Mouse (Mus musculus) midbrain, embryonic 10.5 days (tissue): Measurements from ENCODE around the gene Clec4f. TPM values are rescaled to one million over a fixed set of nuclear protein-coding genes. Genes with fewer than 3 reads are reported as not detected.

Experiments
- DNase-seq: peaks from one replicate; pipeline ENCODE4 v3.0.0-alpha.2; 2017; ENCODE audit warnings: low spot score
- H3K27ac ChIP-seq: fragments of 300-500 bp; sonication (generic); replicated peaks from 2 replicates; pipeline ENCODE4 v1.5.1; 2016; ENCODE audit warnings: mild to moderate bottlenecking
- H3K27me3 ChIP-seq: fragments of 300-500 bp; sonication (generic); 2 replicates; pipeline ENCODE4 v1.6.1; 2016; ENCODE audit warnings: low read depth, mild to moderate bottlenecking; ENCODE audit not compliant: poor library complexity, severe bottlenecking
- H3K36me3 ChIP-seq: fragments of 300-500 bp; sonication (generic); 2 replicates; pipeline ENCODE4 v1.6.1; 2016; ENCODE audit warnings: mild to moderate bottlenecking, moderate library complexity
- H3K4me1 ChIP-seq: fragments of 300-500 bp; sonication (generic); 2 replicates; pipeline ENCODE4 v1.6.1; 2016
- H3K4me3 ChIP-seq: fragments of 300-500 bp; sonication (generic); 2 replicates; pipeline ENCODE4 v1.5.1; 2016; ENCODE audit warnings: mild to moderate bottlenecking, moderate library complexity
- H3K9me3 ChIP-seq: fragments of 300-500 bp; sonication (generic); replicated peaks from 2 replicates; pipeline ENCODE4 v1.6.1; 2016; ENCODE audit warnings: mild to moderate bottlenecking
- WGBS: fragments of 180-500 bp; shearing (Covaris S2); methylation state at CpG from one replicate; pipeline ENCODE4 v1.1.7; 2016; 5-methylcytosine and 5-hydroxymethylcytosine counted together
- polyA plus RNA-seq: library from polyadenylated mRNA; unstranded; fragments of >200 nt; fragmentation: Nextera tagmentation; extraction: Ambion mirVana; gene quantifications from 2 replicates; pipeline ENCODE4 v1.2.1, GENCODE M21; 2016

The Clec4f gene
- polyA plus RNA-seq, 1 experiment from 2014 or later = not detected

DNA sequence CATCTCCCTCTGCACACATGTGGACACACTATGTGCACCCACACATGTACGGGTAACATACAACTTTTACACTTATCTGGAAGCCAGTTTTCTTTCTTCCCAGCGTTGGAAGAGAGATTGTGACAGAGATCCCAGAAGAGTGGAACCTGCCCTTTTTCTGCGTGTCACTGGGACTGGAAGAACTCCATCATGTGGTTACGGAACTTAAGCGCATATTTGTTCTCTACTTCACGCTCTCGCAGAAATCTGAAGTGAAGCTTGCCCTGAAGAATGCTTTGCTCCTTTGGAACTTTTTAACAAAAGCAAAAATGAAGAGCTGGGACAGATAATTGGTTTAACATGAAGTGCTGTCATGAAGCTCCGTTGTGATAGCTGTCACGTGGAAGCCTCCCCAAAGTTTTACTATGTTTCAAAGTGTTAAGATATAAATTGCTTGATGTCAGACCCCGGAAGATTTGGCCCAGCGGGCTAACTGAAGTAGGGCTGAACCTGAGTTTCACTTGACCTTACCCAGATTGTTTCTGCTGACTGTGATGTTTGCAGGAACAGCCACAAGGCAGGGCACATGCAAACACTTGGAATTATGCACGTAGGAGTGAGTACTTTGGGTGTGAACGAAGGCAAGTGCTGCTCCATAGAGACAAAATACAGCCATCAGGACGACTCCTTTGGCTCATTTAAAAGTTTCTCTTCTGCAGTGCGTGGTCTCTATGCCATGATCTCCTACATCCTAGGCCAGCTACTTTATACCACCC is 38.2 kb downstream of the Clec4f start:
- Histone ChIP-seq H3K27ac (no peak overlapping the region), H3K4me3 (no peak overlapping the region), H3K9me3 (no peaks in the 10 kb centered on the region), H3K36me3 (no peaks in the 10 kb centered on the region), H3K4me1 (no peaks in the 10 kb centered on the region), H3K27me3 (no peaks in the 10 kb centered on the region)
- DNase-seq = no peak
- 86% methylated on average over 15 of the region's 15 CpGs for WGBS

- no peaks in the 10 kb centered on the region for H3K9me3 ChIP-seq
- no peak overlapping the region for H3K4me3 ChIP-seq
- DNase-seq = no peak
- no peaks in the 10 kb centered on the region for H3K4me1 ChIP-seq
- WGBS = 84% methylated on average over 5 of the region's 5 CpGs
- H3K36me3 ChIP-seq = no peaks in the 10 kb centered on the region
- H3K27me3 ChIP-seq = no peaks in the 10 kb centered on the region
- H3K27ac ChIP-seq = no peak overlapping the region
These were observed 39.5 kb downstream of the Clec4f start for GRCm38 (mm10) chr6:83616512-83616911.

DNA sequence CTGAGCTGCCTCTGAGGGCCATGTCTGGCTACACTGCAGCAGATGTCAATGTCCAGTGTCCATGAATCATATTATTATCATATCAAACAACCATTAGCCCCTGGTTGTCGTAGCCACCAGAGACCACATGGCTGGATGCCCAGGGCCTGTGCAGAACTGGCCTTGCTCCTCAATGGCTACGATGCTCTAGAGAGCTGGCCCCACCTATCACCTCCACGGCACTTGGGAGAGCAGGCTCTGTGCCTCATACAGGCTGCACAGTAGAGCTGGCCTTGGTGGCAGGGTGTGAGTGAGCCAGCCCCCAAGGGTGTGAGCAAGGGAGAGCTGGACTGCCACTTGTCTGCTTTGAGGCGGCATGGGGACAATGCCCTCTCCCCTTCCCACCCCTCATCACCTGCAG is 41.5 kb downstream of the Clec4f start:
- no peak for DNase-seq
- Histone ChIP-seq H3K4me3 (no peak overlapping the region), H3K27me3 (no peaks in the 10 kb centered on the region), H3K9me3 (no peaks in the 10 kb centered on the region), H3K36me3 (no peaks in the 10 kb centered on the region), H3K27ac (no peak overlapping the region), H3K4me1 (no peaks in the 10 kb centered on the region)
- 94% methylated on average over 4 of the region's 4 CpGs for WGBS

- no peaks in the 10 kb centered on the region for H3K27me3 ChIP-seq
- no peak overlapping the region for H3K4me3 ChIP-seq
- no peaks in the 10 kb centered on the region for H3K36me3 ChIP-seq
- 96% methylated on average over 1 of the region's 1 CpGs for WGBS
- DNase-seq = no peak
- H3K9me3 ChIP-seq = no peaks in the 10 kb centered on the region
- H3K27ac ChIP-seq = no peak overlapping the region
- no peaks in the 10 kb centered on the region for H3K4me1 ChIP-seq
These were observed 43.0 kb downstream of the Clec4f start for GRCm38 (mm10) chr6:83612976-83613375.

DNA sequence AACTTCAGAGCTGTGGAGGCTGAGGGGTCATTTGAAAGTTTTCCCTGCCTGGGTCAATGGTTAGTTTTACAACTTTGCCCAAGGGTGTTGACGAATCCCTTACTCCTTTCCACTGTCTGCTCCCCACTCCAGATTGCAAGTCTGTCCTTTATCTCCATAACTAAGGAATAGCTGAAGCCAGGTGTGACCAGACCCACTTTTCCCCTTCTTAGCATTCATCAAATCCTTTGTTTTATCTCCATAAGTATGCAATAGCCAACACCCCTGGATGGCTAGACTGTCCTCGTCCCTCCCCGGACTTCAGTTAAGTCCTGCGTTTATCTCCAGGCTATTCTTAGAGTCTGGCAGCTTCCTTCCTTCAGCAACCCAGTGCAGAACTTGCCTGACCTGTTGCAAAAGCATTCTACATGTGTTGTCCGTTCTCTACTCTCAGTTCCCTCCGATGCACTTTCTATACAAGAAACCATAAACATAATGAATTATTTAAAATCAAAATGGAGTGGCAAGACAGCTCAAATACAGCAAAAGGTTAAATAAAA is 56.3 kb downstream of the Clec4f start:
- DNase-seq = no peak
- Histone ChIP-seq H3K9me3 (no peaks in the 10 kb centered on the region), H3K27ac (peak overlapping the region; percentile 87), H3K4me3 (no peak overlapping the region; the same call in 1 of the 2 replicates), H3K36me3 (no peaks in the 10 kb centered on the region), H3K4me1 (peaks cover 6% of the 10 kb centered on the region), H3K27me3 (peaks cover 5% of the 10 kb centered on the region; the same call in 1 of the 2 replicates)
- 85% methylated on average over 6 of the region's 6 CpGs for WGBS

GRCm38 (mm10) chr6:83599060-83599550 is 56.9 kb downstream of the Clec4f start:
- Histone ChIP-seq H3K4me3 (peak overlapping the region; percentile 54), H3K36me3 (no peaks in the 10 kb centered on the region), H3K9me3 (no peaks in the 10 kb centered on the region), H3K27ac (peak overlapping the region; percentile 87), H3K27me3 (peaks cover 5% of the 10 kb centered on the region; the same call in 1 of the 2 replicates), H3K4me1 (peaks cover 6% of the 10 kb centered on the region)
- peak; percentile 30 for DNase-seq
- WGBS = 40% methylated on average over 24 of the region's 24 CpGs

DNA sequence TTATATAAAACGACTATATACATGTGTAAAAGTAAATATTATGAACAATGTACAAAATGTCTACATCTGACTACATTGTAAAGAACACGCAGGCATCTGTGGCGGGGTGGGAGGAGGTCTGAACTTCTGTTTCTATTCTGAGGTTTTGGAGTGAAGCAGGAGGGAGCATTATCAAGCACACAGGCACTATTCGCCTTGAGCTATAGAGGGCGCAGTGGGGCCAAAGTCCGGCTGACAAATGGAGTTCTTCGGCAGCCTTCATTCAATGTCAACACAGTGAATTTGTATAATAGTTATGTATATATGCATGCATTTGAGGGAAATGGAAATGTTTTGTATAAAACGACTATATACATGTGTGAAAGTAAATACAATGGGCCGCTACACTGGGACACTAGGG is 57.3 kb downstream of the Clec4f start:
- WGBS = 8% methylated on average over 9 of the region's 9 CpGs
- Histone ChIP-seq H3K36me3 (no peaks in the 10 kb centered on the region), H3K4me3 (peak overlapping the region; percentile 54), H3K9me3 (no peaks in the 10 kb centered on the region), H3K27me3 (peaks cover 5% of the 10 kb centered on the region; the same call in 1 of the 2 replicates), H3K4me1 (peaks cover 6% of the 10 kb centered on the region), H3K27ac (peak overlapping the region; percentile 87)
- peak; percentile 66 for DNase-seq

DNA sequence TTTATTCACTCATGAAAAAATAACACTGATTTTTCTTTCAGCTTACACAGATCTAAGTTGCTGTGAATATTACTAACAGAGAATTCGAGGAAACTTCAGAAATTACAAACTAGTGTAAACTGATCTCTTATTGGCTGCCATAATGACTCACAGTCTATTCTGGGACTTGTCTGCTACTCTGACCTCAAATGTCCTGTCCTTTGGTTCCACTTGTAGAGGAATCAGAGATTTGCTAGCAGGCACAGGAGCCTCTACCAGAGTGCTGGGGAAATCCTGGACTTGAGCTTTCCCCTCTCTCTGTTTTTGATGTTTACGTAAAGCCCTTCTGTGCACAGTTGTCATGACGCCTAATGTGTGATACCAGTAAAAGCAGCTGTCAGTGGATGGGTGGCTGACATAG is 58.0 kb downstream of the Clec4f start:
- 69% methylated on average over 3 of the region's 3 CpGs for WGBS
- no peak for DNase-seq
- Histone ChIP-seq H3K4me1 (peaks cover 6% of the 10 kb centered on the region), H3K9me3 (no peaks in the 10 kb centered on the region), H3K27ac (no peak overlapping the region), H3K4me3 (no peak overlapping the region), H3K27me3 (peaks cover 5% of the 10 kb centered on the region; the same call in 1 of the 2 replicates), H3K36me3 (no peaks in the 10 kb centered on the region)

GRCm38 (mm10) chr6:83595035-83595434 is 61.0 kb downstream of the Clec4f start:
- no peak overlapping the region for H3K4me3 ChIP-seq
- no peaks in the 10 kb centered on the region for H3K36me3 ChIP-seq
- H3K4me1 ChIP-seq = peaks cover 6% of the 10 kb centered on the region
- WGBS = 90% methylated on average over 2 of the region's 2 CpGs
- H3K27me3 ChIP-seq = peaks cover 9% of the 10 kb centered on the region; the same call in 1 of the 2 replicates
- no peaks in the 10 kb centered on the region for H3K9me3 ChIP-seq
- no peak overlapping the region for H3K27ac ChIP-seq
- no peak for DNase-seq

Other genes starting within 250 kb of the Clec4f start
- 45.1 and 51.0 TPM in 2 replicates for gene Tet3, start 197.1 kb downstream of the Clec4f start, polyA plus RNA-seq
- gene Dguok, start 149.2 kb downstream of the Clec4f start, polyA plus RNA-seq = 60.3 and 61.7 TPM in 2 replicates
- 0.49 and 1.9 TPM in 2 replicates for gene Actg2, start 119.9 kb downstream of the Clec4f start, polyA plus RNA-seq
- gene Stambp, start 83.5 kb downstream of the Clec4f start, polyA plus RNA-seq = 17.8 and 18.3 TPM in 2 replicates
- gene Cd207, start 21.7 kb upstream of the Clec4f start, polyA plus RNA-seq = not detected in 2 replicates
- gene Vax2, start 55.1 kb upstream of the Clec4f start, polyA plus RNA-seq = 0.60 and 1.9 TPM in 2 replicates
- gene Atp6v1b1, start 86.8 kb upstream of the Clec4f start, polyA plus RNA-seq = not detected in 2 replicates
- 0.24 TPM in 1 of 2 replicates, not detected in the other for gene Ankrd53, start 106.5 kb upstream of the Clec4f start, polyA plus RNA-seq
- gene Tex261, start 119.6 kb upstream of the Clec4f start, polyA plus RNA-seq = 81.6 and 81.7 TPM in 2 replicates
- gene Nagk, start 138.8 kb upstream of the Clec4f start, polyA plus RNA-seq = 26.1 and 35.2 TPM in 2 replicates
- gene Paip2b, start 175.6 kb upstream of the Clec4f start, polyA plus RNA-seq = 18.6 and 20.5 TPM in 2 replicates
- 67.2 and 72.9 TPM in 2 replicates for gene Zfp638, start 210.9 kb upstream of the Clec4f start, polyA plus RNA-seq